Mouse (Mus musculus): ENCODE results near the gene Itsn2. TPM values are rescaled to one million over a fixed set of nuclear protein-coding genes. Genes with fewer than 3 reads are reported as not detected.

Itsn2 gene
- polyA plus RNA-seq, 1 experiment from 2014 or later = 44.0 TPM

GRCm38 (mm10) chr12:4556891-4557290, 35.5 kb upstream of the Itsn2 start:
- no peaks in the 10 kb centered on the region for H3K27me3 ChIP-seq (replicated peaks; ENCODE audit: control insufficient read depth, insufficient read depth, low read length)

GRCm38 (mm10) chr12:4557436-4557835, 35.0 kb upstream of the Itsn2 start:
- WGBS = 62% methylated on average over 3 of the region's 3 CpGs
- DNase-seq (ENCODE audit: low spot score) = no peak

More at GRCm38 (mm10) chr12:4556891-4557290, 35.5 kb upstream of the Itsn2 start:
- 82% methylated on average over 9 of the region's 9 CpGs for WGBS
- H3K9ac ChIP-seq (ENCODE audit: low read depth, low read length) = no peak overlapping the region
- H3K36me3 ChIP-seq (ENCODE audit: control insufficient read depth, insufficient read depth, low read length) = no peaks in the 10 kb centered on the region
- peaks cover 6% of the 10 kb centered on the region; the same call in 1 of the 2 replicates for H3K4me1 ChIP-seq (ENCODE audit: control insufficient read depth, insufficient read depth, low read length)
- no peaks in the 10 kb centered on the region for H3K9me3 ChIP-seq (ENCODE audit: control insufficient read depth, low read length)
- DNase-seq (ENCODE audit: low spot score) = no peak
- no peak overlapping the region for H3K27ac ChIP-seq (replicated peaks; ENCODE audit: low read depth, low read length)
- no peak overlapping the region for H3K4me2 ChIP-seq (ENCODE audit: low read depth, low read length)
- H3K4me3 ChIP-seq (ENCODE audit: low read depth, low read length) = no peak overlapping the region
- ATAC-seq (ENCODE audit: low read depth) = no peak

GRCm38 (mm10) chr12:4558013-4558412, 34.4 kb upstream of the Itsn2 start:
- no peaks in the 10 kb centered on the region for H3K9me3 ChIP-seq (ENCODE audit: control insufficient read depth, low read length)
- no peaks in the 10 kb centered on the region for H3K36me3 ChIP-seq (ENCODE audit: control insufficient read depth, insufficient read depth, low read length)
- ATAC-seq (ENCODE audit: low read depth) (no peak), DNase-seq (ENCODE audit: low spot score) (no peak)
- no peak overlapping the region for H3K9ac ChIP-seq (ENCODE audit: low read depth, low read length)
- H3K4me3 ChIP-seq (ENCODE audit: low read depth, low read length) = no peak overlapping the region
- H3K27me3 ChIP-seq (replicated peaks; ENCODE audit: control insufficient read depth, insufficient read depth, low read length) = no peaks in the 10 kb centered on the region
- no peak overlapping the region for H3K27ac ChIP-seq (replicated peaks; ENCODE audit: low read depth, low read length)
- H3K4me1 ChIP-seq (ENCODE audit: control insufficient read depth, insufficient read depth, low read length) = peaks cover 5% of the 10 kb centered on the region; the same call in 1 of the 2 replicates
- 86% methylated on average over 3 of the region's 3 CpGs for WGBS
- no peak overlapping the region for H3K4me2 ChIP-seq (ENCODE audit: low read depth, low read length)

More at GRCm38 (mm10) chr12:4557436-4557835, 35.0 kb upstream of the Itsn2 start:
- Histone ChIP-seq H3K4me3 (ENCODE audit: low read depth, low read length) (no peak overlapping the region), H3K4me2 (ENCODE audit: low read depth, low read length) (no peak overlapping the region), H3K4me1 (ENCODE audit: control insufficient read depth, insufficient read depth, low read length) (peaks cover 5% of the 10 kb centered on the region; the same call in 1 of the 2 replicates), H3K9ac (ENCODE audit: low read depth, low read length) (no peak overlapping the region), H3K36me3 (ENCODE audit: control insufficient read depth, insufficient read depth, low read length) (no peaks in the 10 kb centered on the region), H3K27ac (replicated peaks; ENCODE audit: low read depth, low read length) (no peak overlapping the region), H3K27me3 (replicated peaks; ENCODE audit: control insufficient read depth, insufficient read depth, low read length) (no peaks in the 10 kb centered on the region), H3K9me3 (ENCODE audit: control insufficient read depth, low read length) (no peaks in the 10 kb centered on the region)
- ATAC-seq (ENCODE audit: low read depth) = no peak

GRCm38 (mm10) chr12:4558475-4559279, 33.8 kb upstream of the Itsn2 start:
- no peaks in the 10 kb centered on the region for H3K9me3 ChIP-seq (ENCODE audit: control insufficient read depth, low read length)
- H3K36me3 ChIP-seq (ENCODE audit: control insufficient read depth, insufficient read depth, low read length) = no peaks in the 10 kb centered on the region
- H3K4me2 ChIP-seq (ENCODE audit: low read depth, low read length) = no peak overlapping the region
- H3K4me3 ChIP-seq (ENCODE audit: low read depth, low read length) = no peak overlapping the region
- ATAC-seq (ENCODE audit: low read depth) = peak; percentile 75
- H3K9ac ChIP-seq (ENCODE audit: low read depth, low read length) = no peak overlapping the region
- DNase-seq (ENCODE audit: low spot score) = peak; percentile 91
- H3K27ac ChIP-seq (replicated peaks; ENCODE audit: low read depth, low read length) = peak overlapping the region; percentile 56; the same call in 1 of the 2 replicates
- no peaks in the 10 kb centered on the region for H3K27me3 ChIP-seq (replicated peaks; ENCODE audit: control insufficient read depth, insufficient read depth, low read length)
- 53% methylated on average over 9 of the region's 9 CpGs for WGBS
- peaks cover 5% of the 10 kb centered on the region; the same call in 1 of the 2 replicates for H3K4me1 ChIP-seq (ENCODE audit: control insufficient read depth, insufficient read depth, low read length)

- ATAC-seq (ENCODE audit: low read depth) (0 out of 2 replicates have a peak, but pooled peaks have one; percentile 63), DNase-seq (ENCODE audit: low spot score) (peak; percentile 48)
- Histone ChIP-seq H3K27ac (replicated peaks; ENCODE audit: low read depth, low read length) (no peak overlapping the region), H3K27me3 (replicated peaks; ENCODE audit: control insufficient read depth, insufficient read depth, low read length) (no peaks in the 10 kb centered on the region), H3K4me1 (ENCODE audit: control insufficient read depth, insufficient read depth, low read length) (no peaks in the 10 kb centered on the region), H3K4me2 (ENCODE audit: low read depth, low read length) (no peak overlapping the region), H3K9me3 (ENCODE audit: control insufficient read depth, low read length) (no peaks in the 10 kb centered on the region), H3K9ac (ENCODE audit: low read depth, low read length) (no peak overlapping the region), H3K4me3 (ENCODE audit: low read depth, low read length) (no peak overlapping the region), H3K36me3 (ENCODE audit: control insufficient read depth, insufficient read depth, low read length) (no peaks in the 10 kb centered on the region)
- WGBS = 35% methylated on average over 5 of the region's 5 CpGs
Measured at GRCm38 (mm10) chr12:4571864-4572263, 20.6 kb upstream of the Itsn2 start.

GRCm38 (mm10) chr12:4574065-4574464, 18.4 kb upstream of the Itsn2 start:
- Histone ChIP-seq H3K27me3 (replicated peaks; ENCODE audit: control insufficient read depth, insufficient read depth, low read length) (no peaks in the 10 kb centered on the region), H3K4me1 (ENCODE audit: control insufficient read depth, insufficient read depth, low read length) (no peaks in the 10 kb centered on the region), H3K27ac (replicated peaks; ENCODE audit: low read depth, low read length) (no peak overlapping the region), H3K9ac (ENCODE audit: low read depth, low read length) (no peak overlapping the region), H3K4me3 (ENCODE audit: low read depth, low read length) (no peak overlapping the region), H3K36me3 (ENCODE audit: control insufficient read depth, insufficient read depth, low read length) (no peaks in the 10 kb centered on the region), H3K4me2 (ENCODE audit: low read depth, low read length) (no peak overlapping the region), H3K9me3 (ENCODE audit: control insufficient read depth, low read length) (no peaks in the 10 kb centered on the region)
- ATAC-seq (ENCODE audit: low read depth) (no peak), DNase-seq (ENCODE audit: low spot score) (no peak)
- 79% methylated on average over 4 of the region's 4 CpGs for WGBS

- Histone ChIP-seq H3K27ac (replicated peaks; ENCODE audit: low read depth, low read length) (no peak overlapping the region), H3K9me3 (ENCODE audit: control insufficient read depth, low read length) (no peaks in the 10 kb centered on the region), H3K9ac (ENCODE audit: low read depth, low read length) (no peak overlapping the region), H3K4me3 (ENCODE audit: low read depth, low read length) (no peak overlapping the region), H3K36me3 (ENCODE audit: control insufficient read depth, insufficient read depth, low read length) (no peaks in the 10 kb centered on the region), H3K4me2 (ENCODE audit: low read depth, low read length) (no peak overlapping the region), H3K27me3 (replicated peaks; ENCODE audit: control insufficient read depth, insufficient read depth, low read length) (no peaks in the 10 kb centered on the region), H3K4me1 (ENCODE audit: control insufficient read depth, insufficient read depth, low read length) (no peaks in the 10 kb centered on the region)
- DNase-seq (ENCODE audit: low spot score) (no peak), ATAC-seq (ENCODE audit: low read depth) (no peak)
Measured at GRCm38 (mm10) chr12:4582326-4582725, 10.1 kb upstream of the Itsn2 start.

- 76% methylated on average over 2 of the region's 2 CpGs for WGBS
- H3K9me3 ChIP-seq (ENCODE audit: control insufficient read depth, low read length) = no peaks in the 10 kb centered on the region
- no peak for ATAC-seq (ENCODE audit: low read depth)
- no peak overlapping the region for H3K27ac ChIP-seq (replicated peaks; ENCODE audit: low read depth, low read length)
- no peaks in the 10 kb centered on the region for H3K36me3 ChIP-seq (ENCODE audit: control insufficient read depth, insufficient read depth, low read length)
- no peak for DNase-seq (ENCODE audit: low spot score)
- no peak overlapping the region for H3K9ac ChIP-seq (ENCODE audit: low read depth, low read length)
- H3K4me2 ChIP-seq (ENCODE audit: low read depth, low read length) = no peak overlapping the region
- no peak overlapping the region for H3K4me3 ChIP-seq (ENCODE audit: low read depth, low read length)
- no peaks in the 10 kb centered on the region for H3K4me1 ChIP-seq (ENCODE audit: control insufficient read depth, insufficient read depth, low read length)
- H3K27me3 ChIP-seq (replicated peaks; ENCODE audit: control insufficient read depth, insufficient read depth, low read length) = no peaks in the 10 kb centered on the region
Measured at GRCm38 (mm10) chr12:4587846-4588245, 4.6 kb upstream of the Itsn2 start.

- H3K4me1 ChIP-seq (ENCODE audit: control insufficient read depth, insufficient read depth, low read length) = no peaks in the 10 kb centered on the region
- no peaks in the 10 kb centered on the region for H3K9me3 ChIP-seq (ENCODE audit: control insufficient read depth, low read length)
- no peaks in the 10 kb centered on the region for H3K36me3 ChIP-seq (ENCODE audit: control insufficient read depth, insufficient read depth, low read length)
- peak; percentile 85 for DNase-seq (ENCODE audit: low spot score)
- WGBS = 64% methylated on average over 3 of the region's 3 CpGs
- no peak overlapping the region for H3K9ac ChIP-seq (ENCODE audit: low read depth, low read length)
- no peaks in the 10 kb centered on the region for H3K27me3 ChIP-seq (replicated peaks; ENCODE audit: control insufficient read depth, insufficient read depth, low read length)
- H3K27ac ChIP-seq (replicated peaks; ENCODE audit: low read depth, low read length) = no peak overlapping the region
- peak; percentile 68 for ATAC-seq (ENCODE audit: low read depth)
- H3K4me2 ChIP-seq (ENCODE audit: low read depth, low read length) = no peak overlapping the region
- no peak overlapping the region for H3K4me3 ChIP-seq (ENCODE audit: low read depth, low read length)
Measured at GRCm38 (mm10) chr12:4588603-4589002, 3.8 kb upstream of the Itsn2 start.
